Mouse (Mus musculus) ES-Bruce4 (cell line): Measurements from ENCODE around the gene Cdc42ep1.

Experiments used
- CTCF ChIP-seq: IDR thresholded peaks from one replicate; pipeline ENCODE4 v1.8.1; 2011; ENCODE audit warnings: low read depth, low read length
- POLR2A ChIP-seq: IDR thresholded peaks from one replicate; pipeline ENCODE4 v1.8.1; 2011; ENCODE audit warnings: low read length; ENCODE audit not compliant: insufficient read depth

DNA sequence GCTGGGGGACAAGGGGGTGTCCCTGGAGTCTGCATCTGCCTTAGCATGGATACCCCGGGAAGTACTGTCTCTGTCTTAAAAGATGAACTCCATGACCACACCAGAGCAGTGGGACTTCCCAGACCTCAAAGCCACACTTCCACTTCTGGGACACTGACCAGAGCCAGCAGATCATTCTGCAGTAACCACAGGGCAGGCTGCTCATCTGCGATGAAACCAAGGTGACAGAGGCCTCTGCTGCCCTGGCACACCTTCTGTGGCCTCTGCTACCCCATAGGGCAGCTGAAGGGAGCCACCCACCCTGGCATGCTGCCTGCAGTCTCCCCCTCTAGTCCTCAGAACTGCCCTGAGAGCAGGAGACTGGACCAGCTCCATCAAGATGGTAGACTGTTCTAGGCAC is 53.3 kb downstream of the Cdc42ep1 start:
- no peak for TF ChIP-seq CTCF
- TF ChIP-seq POLR2A: no peak
